Mouse (Mus musculus) G1E (cell line): ENCODE data around the gene Dkkl1.

Source experiments
- CTCF ChIP-seq: IDR thresholded peaks from 2 replicates; pipeline ENCODE4 v1.5.1; 2012; ENCODE audit warnings: low read depth, low read length, inconsistent platforms, mixed read lengths
- GATA1 ChIP-seq: IDR thresholded peaks from 2 replicates; pipeline ENCODE4 v1.6.1; 2012; ENCODE audit warnings: borderline replicate concordance, low read length, inconsistent platforms, mixed read lengths
- TAL1 ChIP-seq: conservative IDR thresholded peaks from 2 replicates; pipeline ENCODE4 v1.6.1; 2012; ENCODE audit warnings: low read depth, low read length, inconsistent platforms, mixed read lengths

DNA sequence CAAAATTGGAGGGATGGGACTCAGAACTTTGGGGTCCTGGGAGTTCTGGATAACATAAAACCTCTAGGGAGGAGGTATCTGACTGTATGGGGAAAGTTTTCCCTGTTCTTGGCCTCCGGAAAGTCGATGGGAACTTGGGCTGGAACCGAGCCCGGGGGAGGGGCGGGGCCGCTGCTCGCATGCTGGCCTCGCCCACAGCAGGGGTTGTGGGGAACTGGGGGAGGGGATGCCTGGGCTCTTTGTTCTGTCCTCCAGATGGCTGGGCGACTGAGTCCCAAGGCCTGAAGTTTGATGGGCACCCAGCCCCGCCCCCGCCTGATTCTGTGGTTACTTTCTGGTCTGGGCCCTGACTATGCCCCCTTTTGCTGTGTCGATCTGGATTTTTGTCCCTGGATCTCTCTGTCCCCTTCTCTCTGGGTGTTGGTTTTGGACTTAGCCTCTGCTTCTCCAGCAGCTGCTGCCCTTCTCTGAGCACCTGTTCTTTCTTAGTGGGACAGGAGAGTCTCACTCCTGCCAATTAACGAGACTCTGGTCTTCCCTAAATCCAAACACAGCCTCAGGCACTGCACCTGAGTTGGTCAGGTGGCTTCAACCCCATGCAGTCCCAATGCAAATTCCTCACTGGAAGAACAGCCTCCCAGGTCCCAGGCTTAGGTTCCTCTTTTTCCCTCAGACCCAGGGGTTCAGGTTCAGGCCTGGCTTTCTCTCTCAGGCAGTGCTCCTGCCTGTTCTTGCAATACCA is 4.7 kb upstream of the Dkkl1 start:
- no peak for TF ChIP-seq TAL1
- no peak for TF ChIP-seq CTCF
- TF ChIP-seq GATA1 = no peak
